ENCODE assay signal across 22 mouse cellular contexts in genomic region chr13:89007696-89008427, GRCm38 (mm10).
"Had no signal": no experiment of that assay in that cellular context is flagged by ENCODE, and none has a peak within 500 bp of the region (broad histone marks: within the 10 kb centered on the region; RNA-seq: fewer than 3 reads in every experiment).

No protein-coding gene starts in this region.

- H3K4me1 ChIP-seq: limb, embryonic 12.5 days; limb, embryonic 15.5 days; neural tube, embryonic 13.5 days had no signal

- H3K9ac ChIP-seq: limb, embryonic 12.5 days; limb, embryonic 15.5 days; liver, embryonic 14.5 days; liver, postnatal 0 days; lung, embryonic 14.5 days; neural tube, embryonic 13.5 days had no signal

- H3K4me3 ChIP-seq: layer of hippocampus, adult 2 months; left cerebral cortex, adult 2 months; limb, embryonic 12.5 days; limb, embryonic 15.5 days; myocyte; neural tube, embryonic 13.5 days had no signal

- H3K27ac ChIP-seq: kidney, postnatal 0 days; layer of hippocampus, adult 2 months; left cerebral cortex, adult 2 months; limb, embryonic 12.5 days; limb, embryonic 15.5 days; liver, embryonic 14.5 days; macrophage; neural tube, embryonic 13.5 days had no signal

- H3K9me3 ChIP-seq: limb, embryonic 12.5 days; limb, embryonic 15.5 days; neural tube, embryonic 13.5 days had no signal

- H3K4me2 ChIP-seq: limb, embryonic 12.5 days; limb, embryonic 15.5 days; liver, embryonic 11.5 days; lung, embryonic 14.5 days; neural tube, embryonic 13.5 days had no signal

- ATAC-seq: liver, postnatal 0 days; lung, postnatal 0 days had no signal

- DNase-seq: kidney, adult 9 months; kidney, postnatal 25 days; layer of hippocampus, adult 9-11 months; left cerebral cortex, postnatal 4 days; liver, postnatal 0 days; lung, embryonic 14.5 days; midbrain, embryonic 14.5 days; retina, postnatal 1 day; right cerebral cortex, postnatal 25 days; thymus, adult 18-20 months; thymus, postnatal 36 days had no signal

- H3K27me3 ChIP-seq: limb, embryonic 12.5 days; limb, embryonic 15.5 days; neural tube, embryonic 13.5 days had no signal

- H3K36me3 ChIP-seq: limb, embryonic 12.5 days; limb, embryonic 15.5 days; neural tube, embryonic 13.5 days had no signal
